Mouse (Mus musculus): ENCODE results near the gene Qk.

Gene Qk

GRCm38 (mm10) chr17:10251252-10251958 lies 68.2 kb downstream of the Qk start:
- DNase-seq (ENCODE audit: low spot score), result no peak

GRCm38 (mm10) chr17:10240081-10240480 lies 79.6 kb downstream of the Qk start:
- no peak for DNase-seq (ENCODE audit: low spot score)

- no peak for DNase-seq (ENCODE audit: low spot score)
These were observed 83.1 kb downstream of the Qk start for GRCm38 (mm10) chr17:10236595-10236994.

- DNase-seq (ENCODE audit: low spot score), result no peak
These were observed 87.2 kb downstream of the Qk start for GRCm38 (mm10) chr17:10232406-10232805.

GRCm38 (mm10) chr17:10227798-10228538 lies 91.7 kb downstream of the Qk start:
- DNase-seq (ENCODE audit: low spot score), result no peak

GRCm38 (mm10) chr17:10216164-10216563 lies 103.5 kb downstream of the Qk start:
- no peak for DNase-seq (ENCODE audit: low spot score)

GRCm38 (mm10) chr17:10209154-10209777 lies 110.4 kb downstream of the Qk start:
- no peak for DNase-seq (ENCODE audit: low spot score)

GRCm38 (mm10) chr17:10198662-10199061 lies 121.0 kb downstream of the Qk start:
- no peak for DNase-seq (ENCODE audit: low spot score)

GRCm38 (mm10) chr17:10198231-10198630 lies 121.4 kb downstream of the Qk start:
- no peak for DNase-seq (ENCODE audit: low spot score)

GRCm38 (mm10) chr17:10195703-10196102 lies 124.0 kb downstream of the Qk start:
- no peak for DNase-seq (ENCODE audit: low spot score)

- DNase-seq (ENCODE audit: low spot score), result no peak
These were observed 128.8 kb downstream of the Qk start for GRCm38 (mm10) chr17:10190857-10191256.

- no peak for DNase-seq (ENCODE audit: low spot score)
These were observed 131.2 kb downstream of the Qk start for GRCm38 (mm10) chr17:10188481-10188880.

- DNase-seq (ENCODE audit: low spot score), result no peak
These were observed 132.1 kb downstream of the Qk start for GRCm38 (mm10) chr17:10187431-10188020.

- no peak for DNase-seq (ENCODE audit: low spot score)
These were observed 137.9 kb downstream of the Qk start for GRCm38 (mm10) chr17:10181761-10182160.

GRCm38 (mm10) chr17:10177096-10177495 lies 142.6 kb downstream of the Qk start:
- no peak for DNase-seq (ENCODE audit: low spot score)

- no peak for DNase-seq (ENCODE audit: low spot score)
These were observed 158.4 kb downstream of the Qk start for GRCm38 (mm10) chr17:10161258-10161657.

GRCm38 (mm10) chr17:10160415-10160814 lies 159.2 kb downstream of the Qk start:
- DNase-seq (ENCODE audit: low spot score), result no peak

- no peak for DNase-seq (ENCODE audit: low spot score)
These were observed 166.7 kb downstream of the Qk start for GRCm38 (mm10) chr17:10152808-10153413.
